Mouse (Mus musculus): ENCODE measurements around the gene Tgm5. TPM values are rescaled to one million over a fixed set of nuclear protein-coding genes. Genes with fewer than 3 reads are reported as not detected.
"Not testable (repeated sequence)": the region's sequence is repeated elsewhere in the genome, so short reads cannot be mapped to it uniquely, and the experiment has no call there.

Tgm5 gene
- not detected for total RNA-seq (2021)
- long read RNA-seq, experiment 1, result 0 reads
- long read RNA-seq, experiment 2, result 0 reads

DNA sequence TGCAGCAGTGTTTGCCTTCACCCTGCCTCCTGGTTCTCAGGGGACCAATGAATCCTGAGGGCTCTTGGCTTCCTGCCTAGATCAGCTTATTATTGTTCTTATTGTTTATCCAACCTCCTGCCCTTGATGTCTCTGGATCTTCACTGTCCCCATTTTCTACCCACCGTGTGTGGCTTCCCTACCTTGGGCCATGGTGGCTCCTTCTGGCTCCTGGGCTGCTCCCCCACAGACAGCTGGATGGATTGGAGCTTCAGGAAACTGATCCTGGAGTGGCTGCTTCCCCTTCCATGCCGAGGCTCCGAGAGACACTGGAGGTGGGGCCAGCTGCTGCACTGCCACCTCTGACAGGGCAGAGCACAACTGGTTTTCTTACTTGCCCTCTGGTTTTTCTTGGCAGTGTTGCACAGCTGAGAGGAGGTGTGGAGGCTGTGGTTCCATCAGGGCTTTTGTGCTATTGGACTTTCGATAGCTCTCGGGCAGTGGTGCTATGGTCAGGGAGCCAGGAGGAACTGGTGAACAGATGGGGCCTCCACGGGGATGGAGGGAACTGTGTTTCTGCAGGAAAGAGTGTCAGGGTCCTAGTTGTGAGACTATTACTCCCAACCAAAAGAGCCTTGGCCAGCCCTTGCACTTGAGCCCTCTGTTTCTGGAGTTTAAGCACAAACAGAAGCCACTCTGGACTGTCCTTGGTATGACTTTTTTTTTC is at the start of gene Tgm5:
TSS of gene Tgm5 (minus strand) at position 362 of the 706 bp plus-strand sequence.
- no peak for DNase-seq
- intact Hi-C loops (cut with DNase I), result no loop called here

- DNase-seq, result no peak
- intact Hi-C loops (cut with DNase I), result no loop called here
Observed at GRCm38 (mm10) chr2:121132822-121133221, 47.2 kb upstream of the Tgm5 start.

- no peak for DNase-seq
- intact Hi-C loops (cut with DNase I), result no loop called here
Observed at GRCm38 (mm10) chr2:121128865-121129620, 43.4 kb upstream of the Tgm5 start.

DNA sequence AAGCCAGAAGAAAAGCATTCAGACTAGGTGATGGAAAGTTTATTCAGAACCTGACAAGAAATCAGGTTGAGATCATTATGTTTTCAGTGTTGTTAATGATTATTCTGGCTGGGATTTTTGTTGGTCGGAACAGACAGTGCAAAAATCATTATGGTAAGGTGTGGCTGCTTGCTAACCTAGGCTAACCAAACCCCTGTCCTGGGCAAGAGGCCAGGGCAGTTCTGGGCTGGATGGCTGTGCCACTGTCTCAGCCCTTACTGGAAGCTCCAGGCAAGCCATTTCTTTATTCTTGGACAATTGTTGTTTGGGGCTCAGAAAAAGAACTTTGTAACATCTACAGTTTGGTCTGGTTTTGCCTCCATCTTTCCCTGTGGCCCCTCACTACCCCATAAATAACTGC is 41.9 kb upstream of the Tgm5 start:
- DNase-seq, result no peak
- intact Hi-C loops (cut with DNase I), result no loop called here

DNA sequence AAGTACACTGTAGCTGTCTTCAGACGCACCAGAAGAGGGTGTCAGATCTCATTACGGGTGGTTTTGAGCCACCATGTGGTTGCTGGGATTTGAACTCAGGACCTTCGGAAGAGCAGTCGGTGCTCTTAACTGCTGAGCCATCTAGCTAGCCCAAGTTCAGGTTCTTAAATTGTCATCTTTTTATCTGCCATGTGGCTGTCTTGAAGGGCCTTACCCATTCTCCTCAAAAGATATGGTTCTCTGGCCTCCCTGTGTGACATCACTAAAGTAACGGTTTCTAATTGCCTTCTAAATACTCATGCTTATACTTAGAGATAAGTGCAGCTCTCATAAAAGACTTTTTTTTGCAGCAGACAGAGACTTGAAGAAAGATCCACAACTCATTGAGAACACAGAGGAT is 40.7 kb upstream of the Tgm5 start:
- DNase-seq; intact Hi-C loops (cut with DNase I): not testable (repeated sequence)

- no peak for DNase-seq
- intact Hi-C loops (cut with DNase I), result no loop called here
Observed at GRCm38 (mm10) chr2:121119260-121119659, 33.6 kb upstream of the Tgm5 start.

DNA sequence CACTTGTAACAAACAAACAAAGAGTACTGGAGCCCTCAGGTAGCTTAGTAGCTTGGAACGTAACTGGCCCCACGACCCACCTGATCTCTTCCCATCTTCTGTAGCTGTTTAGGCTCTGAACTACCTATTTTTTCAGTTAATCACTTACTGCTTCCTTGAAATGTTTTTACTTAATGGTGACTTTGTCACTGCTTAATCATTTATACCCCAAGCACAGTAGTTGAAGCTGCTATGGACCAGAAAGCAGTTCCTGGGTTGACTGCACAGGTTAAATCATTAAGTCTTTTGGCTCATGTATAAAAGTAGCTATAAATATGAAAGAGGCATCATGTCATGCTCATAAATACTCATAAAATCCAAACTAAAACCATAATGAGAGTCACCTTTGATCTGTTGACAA is 29.8 kb upstream of the Tgm5 start:
- DNase-seq, result no peak
- intact Hi-C loops (cut with DNase I), result no loop called here

- intact Hi-C loops (cut with DNase I), result no loop called here
- DNase-seq, result no peak
Observed at GRCm38 (mm10) chr2:121109695-121110094, 24.1 kb upstream of the Tgm5 start, which contains the start of gene Tgm7. Gene Tgm7 (minus strand): TSS chr2:121109795.

DNA sequence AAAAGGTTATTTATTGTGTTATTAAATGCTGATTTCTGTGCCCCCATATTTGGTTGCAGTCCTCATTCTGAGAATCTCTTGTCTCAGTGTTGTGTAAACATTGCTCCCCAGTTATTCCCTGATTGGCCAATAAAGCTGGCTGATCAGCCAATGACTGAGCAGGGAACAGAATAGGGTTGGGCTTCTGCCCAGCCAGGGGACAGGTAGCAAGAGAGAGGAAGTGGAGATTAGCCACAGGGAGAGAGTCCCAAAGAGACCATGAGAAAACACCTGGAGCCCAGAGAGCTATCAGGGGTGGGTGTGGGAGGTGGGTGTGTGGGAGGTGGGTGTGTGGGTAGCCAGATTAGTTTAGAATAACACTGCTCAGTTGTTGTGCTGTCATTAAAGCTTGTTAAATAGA is 20.3 kb upstream of the Tgm5 start:
- intact Hi-C loops (cut with DNase I), result no loop called here
- no peak for DNase-seq

GRCm38 (mm10) chr2:121102051-121102450 is 16.4 kb upstream of the Tgm5 start:
- intact Hi-C loops (cut with DNase I), result loop anchor here (2.0 kb wide), 1 partner anchor 61 kb away; no protein-coding TSS in a partner anchor
- DNase-seq, result peak; percentile 57 to 69

DNA sequence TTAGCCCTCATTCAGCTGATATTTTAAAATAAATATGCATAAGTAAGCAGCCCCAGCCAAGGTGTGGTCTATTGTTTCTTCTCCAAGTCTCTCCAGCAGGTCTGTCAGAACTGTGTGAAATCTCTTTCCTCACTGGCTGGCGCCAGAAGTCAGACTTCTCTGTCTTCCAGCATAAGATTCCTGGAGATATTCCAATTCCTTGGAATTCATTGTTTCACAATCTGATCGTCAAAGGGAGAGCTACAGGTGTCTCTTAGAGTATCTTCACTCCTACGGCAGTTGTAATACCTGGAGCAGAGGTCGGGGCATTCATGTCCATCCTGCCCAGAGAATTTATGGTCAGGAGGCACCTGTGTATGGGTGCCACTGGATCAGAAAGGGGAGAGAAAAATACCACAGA is 4.1 kb upstream of the Tgm5 start:
- no peak for DNase-seq
- intact Hi-C loops (cut with DNase I), result no loop called here

DNA sequence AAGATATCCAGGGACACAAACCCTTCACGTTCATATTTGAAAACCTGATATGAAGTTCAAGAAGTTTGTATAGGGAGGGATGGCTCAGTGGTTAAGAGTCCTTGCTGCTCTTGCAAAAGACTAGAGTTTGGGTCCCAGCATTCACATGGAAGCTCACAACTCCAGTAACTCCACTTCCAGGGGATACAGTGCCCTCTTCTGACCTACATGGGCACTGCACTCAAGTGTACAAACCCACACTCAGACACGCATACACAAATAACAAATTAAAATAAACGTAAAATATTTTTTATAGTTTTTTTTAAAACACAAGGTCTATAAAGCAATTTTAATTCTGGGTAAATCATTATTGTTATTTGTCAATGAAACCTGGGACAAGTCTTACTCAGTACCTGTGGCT is 2.9 kb upstream of the Tgm5 start:
- intact Hi-C loops (cut with DNase I), result no loop called here
- DNase-seq, result no peak

- DNase-seq, result no peak
Observed at GRCm38 (mm10) chr2:121082626-121083025, 3.0 kb downstream of the Tgm5 start.

GRCm38 (mm10) chr2:121074747-121075146 is 10.9 kb downstream of the Tgm5 start:
- no peak for DNase-seq
- intact Hi-C loops (cut with DNase I), result no loop called here

More at GRCm38 (mm10) chr2:121082626-121083025, 3.0 kb downstream of the Tgm5 start:
- intact Hi-C loops (cut with DNase I), result no loop called here

DNA sequence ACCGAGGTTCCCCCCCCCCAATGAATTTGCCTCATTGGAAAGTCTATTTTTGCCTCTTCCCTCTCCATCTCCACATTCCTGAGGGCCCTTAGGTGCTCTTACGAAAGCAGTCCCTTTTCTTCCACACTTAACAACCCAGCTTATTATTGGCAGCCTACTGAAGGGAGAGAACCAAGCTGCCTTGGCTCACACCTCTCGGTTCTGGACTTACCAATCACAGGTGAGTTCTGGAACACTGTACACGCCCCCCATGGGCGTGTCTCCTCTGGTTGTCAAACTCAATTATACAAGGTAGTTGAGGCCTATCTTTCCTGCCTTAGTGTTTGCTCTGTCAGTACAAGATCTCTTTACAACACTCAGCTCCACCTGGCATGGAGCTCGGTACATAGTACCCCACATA is 13.8 kb downstream of the Tgm5 start:
- intact Hi-C loops (cut with DNase I), result no loop called here
- no peak for DNase-seq

GRCm38 (mm10) chr2:121069506-121069905 is 16.1 kb downstream of the Tgm5 start:
- no peak for DNase-seq
- intact Hi-C loops (cut with DNase I), result no loop called here

- no peak for DNase-seq
- intact Hi-C loops (cut with DNase I), result no loop called here
Observed at GRCm38 (mm10) chr2:121067116-121067515, 18.5 kb downstream of the Tgm5 start.

- DNase-seq, result no peak
- intact Hi-C loops (cut with DNase I), result no loop called here
Observed at GRCm38 (mm10) chr2:121061315-121061714, 24.3 kb downstream of the Tgm5 start.

DNA sequence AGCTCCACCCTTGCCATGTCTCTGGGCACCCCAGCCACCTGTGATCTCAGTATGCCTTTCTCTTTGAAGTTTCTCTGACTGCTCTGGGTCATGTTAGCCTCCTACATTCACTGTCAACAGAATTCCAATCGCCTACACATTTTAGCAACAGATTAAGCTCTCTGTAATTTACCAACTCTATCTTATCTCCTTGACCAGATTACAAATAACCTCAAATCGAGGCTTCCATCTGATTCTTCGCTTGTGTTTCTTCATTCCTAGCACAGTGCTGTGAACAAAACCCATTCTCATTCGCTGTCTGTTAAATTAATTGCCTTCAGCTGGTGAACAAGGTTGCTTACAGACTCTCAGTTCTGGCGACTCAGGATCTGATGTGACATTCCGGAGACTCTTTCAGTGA is 27.6 kb downstream of the Tgm5 start:
- DNase-seq, result no peak
- intact Hi-C loops (cut with DNase I), result no loop called here

- no peak for DNase-seq
Observed at GRCm38 (mm10) chr2:121055915-121056314, 29.7 kb downstream of the Tgm5 start.

DNA sequence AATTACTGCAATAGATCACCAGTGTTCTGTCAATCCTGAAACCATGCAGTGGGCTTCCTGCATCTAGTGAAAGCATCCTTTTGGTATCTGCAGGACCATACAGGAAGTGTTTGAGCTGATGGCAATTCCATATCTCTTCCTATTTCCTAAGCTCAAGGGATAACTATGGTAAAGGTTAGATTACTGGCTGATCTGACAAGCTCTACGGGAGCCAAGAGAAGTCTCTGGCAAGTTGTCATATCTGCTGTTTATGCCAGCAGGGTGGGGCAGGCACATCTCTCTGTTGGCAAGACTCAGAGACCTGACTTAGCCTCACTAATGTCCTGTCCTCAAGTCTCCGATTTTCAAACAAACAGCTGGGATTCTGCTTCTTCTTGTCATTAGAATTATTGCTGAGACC is 31.6 kb downstream of the Tgm5 start:
- DNase-seq, result no peak

More at GRCm38 (mm10) chr2:121055915-121056314, 29.7 kb downstream of the Tgm5 start:
- intact Hi-C loops (cut with DNase I), result no loop called here

GRCm38 (mm10) chr2:121052176-121052575 is 33.5 kb downstream of the Tgm5 start:
- intact Hi-C loops (cut with DNase I), result no loop called here
- DNase-seq, result no peak

More for the DNA sequence above, 31.6 kb downstream of the Tgm5 start:
- intact Hi-C loops (cut with DNase I), result no loop called here
